Mouse (Mus musculus) lung, adult 2 months (tissue): ENCODE results near the gene Emilin1. TPM values are rescaled to one million over a fixed set of nuclear protein-coding genes. Genes with fewer than 3 reads are reported as not detected.

Experiments used
- DNase-seq: peaks from one replicate; pipeline ENCODE4 v3.0.0; 2022
- H3K4me1 ChIP-seq: fragments of 200-500 bp; 2 replicates; pipeline ENCODE4 v1.6.1; 2011; ENCODE audit warnings: low read length; ENCODE audit not compliant: control insufficient read depth, insufficient read depth
- H3K4me3 ChIP-seq: fragments of 200-500 bp; replicated peaks from 2 replicates; pipeline ENCODE3; 2011; ENCODE audit warnings: low read depth, mild to moderate bottlenecking, control low read depth, low read length; ENCODE audit errors: extremely low read depth
- CTCF ChIP-seq: fragments of 200-500 bp; IDR thresholded peaks from 2 replicates; pipeline ENCODE4 v1.5.1; 2011; ENCODE audit warnings: mild to moderate bottlenecking, low read length, control low read depth; ENCODE audit not compliant: insufficient read depth
- POLR2A ChIP-seq: fragments of 200-500 bp; IDR thresholded peaks from 2 replicates; pipeline ENCODE4 v1.6.1; 2011; ENCODE audit warnings: low read depth, mild to moderate bottlenecking, control low read depth, low read length, borderline replicate concordance; ENCODE audit errors: extremely low read depth
- whole genome bisulfite sequencing: fragments of 180-500 bp; shearing (Covaris S2); methylation state at CpG from one replicate; pipeline ENCODE4 v1.1.7; 2018; 5-methylcytosine and 5-hydroxymethylcytosine counted together
- polyA plus RNA-seq: library from polyadenylated mRNA; depleted of rRNA; stranded (reverse); fragments of >200 nt; gene quantifications from 2 replicates; pipeline ENCODE4 v1.2.3, GENCODE M21; 2012

The Emilin1 gene
- polyA plus RNA-seq, 1 experiment, result 89.9 TPM

- WGBS, result 86% methylated on average over 5 of the region's 5 CpGs
- no peak for DNase-seq
- H3K4me1 ChIP-seq, result peaks cover 2% of the 10 kb centered on the region; the same call in 1 of the 2 replicates
- H3K4me3 ChIP-seq, result no peak overlapping the region
- no peak for TF ChIP-seq CTCF
Observed at GRCm38 (mm10) chr5:30901860-30902259, 11.3 kb upstream of the Emilin1 start.

GRCm38 (mm10) chr5:30907413-30908059 is 5.7 kb upstream of the Emilin1 start, which contains the start of gene Ost4:
TSS of gene Ost4 (minus strand) at chr5:30907788.
- Histone ChIP-seq H3K4me3 (peak within 1 kb of the TSS; percentile 91), H3K4me1 (peaks cover 14% of the 10 kb centered on the region)
- DNase-seq, result peak; percentile 98
- TF ChIP-seq POLR2A (peak; percentile 78), CTCF (no peak)
- WGBS, result under 1% methylated on average over 58 of the region's 58 CpGs

- WGBS, result 42% methylated on average over 13 of the region's 13 CpGs
- H3K4me3 ChIP-seq, result no peak overlapping the region
- DNase-seq, result peak; percentile 17
- no peak for TF ChIP-seq CTCF
- no peak for TF ChIP-seq POLR2A
- peaks cover 21% of the 10 kb centered on the region for H3K4me1 ChIP-seq
Observed at GRCm38 (mm10) chr5:30908426-30909299, 4.5 kb upstream of the Emilin1 start.

- H3K4me1 ChIP-seq, result peaks cover 24% of the 10 kb centered on the region
- 28% methylated on average over 7 of the region's 7 CpGs for WGBS
- TF ChIP-seq CTCF (no peak), POLR2A (no peak)
- H3K4me3 ChIP-seq, result no peak overlapping the region
- DNase-seq, result no peak
Observed at GRCm38 (mm10) chr5:30909300-30909659, 3.9 kb upstream of the Emilin1 start.

- no peak overlapping the region for H3K4me3 ChIP-seq
- no peak for DNase-seq
- TF ChIP-seq POLR2A (no peak), CTCF (no peak)
- WGBS, result 83% methylated on average over 7 of the region's 7 CpGs
- H3K4me1 ChIP-seq, result peaks cover 26% of the 10 kb centered on the region
Observed at GRCm38 (mm10) chr5:30909863-30910262, 3.3 kb upstream of the Emilin1 start.

- no peak for DNase-seq
- H3K4me1 ChIP-seq, result peaks cover 30% of the 10 kb centered on the region
- H3K4me3 ChIP-seq, result no peak overlapping the region
- TF ChIP-seq CTCF (no peak), POLR2A (no peak)
Observed at GRCm38 (mm10) chr5:30910481-30910880, 2.7 kb upstream of the Emilin1 start.

- no peak overlapping the region for H3K4me3 ChIP-seq
- TF ChIP-seq POLR2A, result no peak
- no peak for TF ChIP-seq CTCF
- DNase-seq, result no peak
- WGBS, result 59% methylated on average over 5 of the region's 5 CpGs
- peaks cover 39% of the 10 kb centered on the region for H3K4me1 ChIP-seq
Observed at GRCm38 (mm10) chr5:30912156-30912555, 1.0 kb upstream of the Emilin1 start.

GRCm38 (mm10) chr5:30914101-30914635 is 966 bp downstream of the Emilin1 start:
- Histone ChIP-seq H3K4me3 (peak overlapping the region; percentile 64), H3K4me1 (peaks cover 35% of the 10 kb centered on the region)
- no peak for DNase-seq
- TF ChIP-seq POLR2A (no peak), CTCF (no peak)
- 32% methylated on average over 7 of the region's 7 CpGs for WGBS

GRCm38 (mm10) chr5:30914849-30915248 is 1.6 kb downstream of the Emilin1 start:
- WGBS, result 37% methylated on average over 6 of the region's 6 CpGs
- H3K4me3 ChIP-seq, result peak overlapping the region; percentile 3
- H3K4me1 ChIP-seq, result peaks cover 35% of the 10 kb centered on the region
- TF ChIP-seq POLR2A (no peak), CTCF (no peak)
- no peak for DNase-seq
